8 mouse cellular contexts compared by ENCODE assay signal in genomic region chr6:31562371-31563080, GRCm38 (mm10). TPM values are rescaled to one million over a fixed set of nuclear protein-coding genes. Genes with fewer than 3 reads are reported as not detected.
A peak's percentile ranks its signal among the peaks of the same experiment; 100 is the strongest.
DNase-seq lines count a peak whose midpoint lies in the region; ATAC-seq and TF ChIP-seq lines count a peak whose summit lies in the region.

No protein-coding gene starts in this region.

- DNase-seq in heart, adult 18-20 months = peak; percentile 49 to 55
- no peak for DNase-seq in heart, postnatal 25 days (ENCODE audit: low spot score)
- no peak for DNase-seq in thymus, adult 2 months
- DNase-seq in ovary, postnatal 14 days (ENCODE audit: low spot score) = no peak
- no peak for DNase-seq in gastrocnemius, postnatal 10 days

- peaks cover 21% of the 10 kb centered on the region for H3K27me3 ChIP-seq in forebrain, embryonic 12.5 days
- H3K27me3 ChIP-seq in intestine, embryonic 16.5 days (replicated peaks; ENCODE audit: control insufficient read depth, insufficient read depth, low read length) = 0 out of 2 replicates have a peak, but pooled peaks cover 7% of the 10 kb centered on the region
- peaks cover 14% of the 10 kb centered on the region for H3K27me3 ChIP-seq in midbrain, embryonic 13.5 days
- H3K27me3 ChIP-seq in thymus, adult 2 months (ENCODE audit: control insufficient read depth, insufficient read depth, low read length) = peaks cover 22% of the 10 kb centered on the region

- no peak for TF ChIP-seq POLR2A in thymus, adult 2 months (IDR thresholded peaks at IDR 0.05; ENCODE audit: control insufficient read depth, extremely low read depth, insufficient read depth, low read length, poor library complexity)

- 4% methylated on average over 16 of the region's 16 CpGs for WGBS in forebrain, embryonic 12.5 days
- WGBS in intestine, embryonic 16.5 days = 10% methylated on average over 16 of the region's 16 CpGs
- 5% methylated on average over 16 of the region's 16 CpGs for WGBS in midbrain, embryonic 13.5 days
- 30% methylated on average over 16 of the region's 16 CpGs for WGBS in thymus, adult 2 months

- H3K9me3 ChIP-seq in forebrain, embryonic 12.5 days = no peaks in the 10 kb centered on the region
- no peaks in the 10 kb centered on the region for H3K9me3 ChIP-seq in intestine, embryonic 16.5 days (ENCODE audit: control insufficient read depth, low read length)
- H3K9me3 ChIP-seq in midbrain, embryonic 13.5 days = no peaks in the 10 kb centered on the region

- ATAC-seq in forebrain, embryonic 12.5 days (ENCODE audit: low FRiP score) = no peak
- ATAC-seq in intestine, embryonic 16.5 days = no peak
- no peak for ATAC-seq in midbrain, embryonic 13.5 days

- TF ChIP-seq CTCF in thymus, adult 2 months (IDR thresholded peaks at IDR 0.05; ENCODE audit: borderline replicate concordance, control insufficient read depth, extremely low read depth, insufficient read depth, low read length, poor library complexity) = no peak

- intact Hi-C loops in heart, postnatal 25 days (cut with DNase I) = loop anchor here (2.0 to 5.0 kb wide), 3 partner anchors 34 to 76 kb away; no protein-coding TSS in a partner anchor

- peaks cover 46% of the 10 kb centered on the region for H3K4me1 ChIP-seq in forebrain, embryonic 12.5 days
- H3K4me1 ChIP-seq in intestine, embryonic 16.5 days (ENCODE audit: control insufficient read depth, insufficient read depth, low read length) = peaks cover 19% of the 10 kb centered on the region
- H3K4me1 ChIP-seq in midbrain, embryonic 13.5 days (replicated peaks) = peaks cover 60% of the 10 kb centered on the region
- peaks cover 10% of the 10 kb centered on the region for H3K4me1 ChIP-seq in thymus, adult 2 months (replicated peaks; ENCODE audit: control insufficient read depth, insufficient read depth, low read length)

- no peak overlapping the region for H3K27ac ChIP-seq in forebrain, embryonic 12.5 days
- peak overlapping the region; percentile 73 for H3K27ac ChIP-seq in intestine, embryonic 16.5 days (ENCODE audit: low read length)
- H3K27ac ChIP-seq in midbrain, embryonic 13.5 days = no peak overlapping the region
- no peak overlapping the region for H3K27ac ChIP-seq in thymus, adult 2 months (ENCODE audit: control insufficient read depth, insufficient read depth, low read length)

- peak overlapping the region; percentile 77 for H3K4me3 ChIP-seq in forebrain, embryonic 12.5 days (replicated peaks)
- peak overlapping the region; percentile 76 for H3K4me3 ChIP-seq in intestine, embryonic 16.5 days (ENCODE audit: low read length)
- H3K4me3 ChIP-seq in midbrain, embryonic 13.5 days (replicated peaks) = peak overlapping the region; percentile 86
- no peak overlapping the region for H3K4me3 ChIP-seq in thymus, adult 2 months (ENCODE audit: control insufficient read depth, insufficient read depth, low read length)

- peak overlapping the region; percentile 86 for H3K9ac ChIP-seq in forebrain, embryonic 12.5 days
- H3K9ac ChIP-seq in intestine, embryonic 16.5 days (ENCODE audit: low read depth, low read length) = peak overlapping the region; percentile 84
- H3K9ac ChIP-seq in midbrain, embryonic 13.5 days (replicated peaks) = peak overlapping the region; percentile 92

- no peaks in the 10 kb centered on the region for H3K36me3 ChIP-seq in forebrain, embryonic 12.5 days (replicated peaks)
- H3K36me3 ChIP-seq in intestine, embryonic 16.5 days (ENCODE audit: control insufficient read depth, insufficient read depth, low read length) = no peaks in the 10 kb centered on the region
- no peaks in the 10 kb centered on the region for H3K36me3 ChIP-seq in midbrain, embryonic 13.5 days
- H3K36me3 ChIP-seq in thymus, adult 2 months (ENCODE audit: control insufficient read depth, insufficient read depth, low read length) = no peaks in the 10 kb centered on the region

- H3K4me2 ChIP-seq in forebrain, embryonic 12.5 days = peak overlapping the region; percentile 89
- H3K4me2 ChIP-seq in intestine, embryonic 16.5 days (ENCODE audit: low read depth, low read length) = peak overlapping the region; percentile 87
- peak overlapping the region; percentile 86 for H3K4me2 ChIP-seq in midbrain, embryonic 13.5 days (replicated peaks)

RNA-seq across cellular contexts. Expression of gene Podxl, which starts 1.3 kb away (rescaled TPM):
- total RNA-seq in heart, adult 18-20 months (2021) = 10 to 100 TPM; 54.1 to 56.9 TPM
- 10 to 100 TPM; 77.2 to 94.5 TPM for total RNA-seq in heart, postnatal 25 days (2021)
- polyA plus RNA-seq in forebrain, embryonic 12.5 days (2016; fragmentation: Nextera tagmentation; extraction: Ambion mirVana) = 20.1 and 21.1 TPM in 2 replicates
- polyA plus RNA-seq in intestine, embryonic 16.5 days (2015; fragmentation: Nextera tagmentation; extraction: Ambion mirVana) = 36.2 and 47.4 TPM in 2 replicates
- 12.3 and 14.1 TPM in 2 replicates for polyA plus RNA-seq in midbrain, embryonic 13.5 days (2015; fragmentation: Nextera tagmentation; extraction: Ambion mirVana)
- polyA plus RNA-seq in thymus, adult 2 months (2012; rRNA removed) = 6.3 and 6.6 TPM in 2 replicates
- total RNA-seq in gastrocnemius, postnatal 10 days (2021) = 10 to 100 TPM; 24.2 to 28.3 TPM

Comparison
In these comparisons a context has a peak if more than half of its experiments do, and no peak if none do; other contexts are left out.
1. DNase-seq: peak in heart, adult 18-20 months (2 of 2); none in heart, postnatal 25 days (single experiment), thymus, adult 2 months (single experiment), ovary, postnatal 14 days (single experiment) and gastrocnemius, postnatal 10 days (single experiment).
2. Peak in every context shown above with its lines, with median percentiles within 50 percentile points of each other: H3K4me2 ChIP-seq and H3K9ac ChIP-seq.